Mouse (Mus musculus) kidney, embryonic 16.5 days (tissue): ENCODE measurements at regions not wholly inside any gene's neighbourhood (a gene's known extent, or its start where the extent isn't known, plus 50 kb on each side); places are given as distances from the start of the nearest gene placed in this dataset.

Experiments used
- ATAC-seq: fragments of 200-750 bp; cut with Nextera tagmentation; 2 replicates; pipeline ENCODE4 v1.8.0; 2017; ENCODE audit warnings: moderate TSS enrichment; ENCODE audit not compliant: low FRiP score, low TSS enrichment
- H3K27ac ChIP-seq: fragments of 300-500 bp; sonication (generic); 2 replicates; pipeline ENCODE4 v1.5.1; 2014; ENCODE audit warnings: low read length
- H3K27me3 ChIP-seq: fragments of 300-500 bp; sonication (generic); 2 replicates; pipeline ENCODE4 v1.6.1; 2014; ENCODE audit warnings: low read length, control low read depth, mixed read lengths; ENCODE audit not compliant: insufficient read depth
- H3K36me3 ChIP-seq: fragments of 300-500 bp; sonication (generic); 2 replicates; pipeline ENCODE4 v1.6.1; 2014; ENCODE audit warnings: low read length, control low read depth, mixed read lengths; ENCODE audit not compliant: insufficient read depth
- H3K4me1 ChIP-seq: fragments of 300-500 bp; sonication (generic); 2 replicates; pipeline ENCODE4 v1.6.1; 2014; ENCODE audit warnings: low read length, control low read depth, mixed read lengths; ENCODE audit not compliant: insufficient read depth
- H3K4me2 ChIP-seq: fragments of 300-500 bp; sonication (generic); replicated peaks from 2 replicates; pipeline ENCODE4 v1.6.1; 2014; ENCODE audit warnings: low read depth, low read length
- H3K4me3 ChIP-seq: fragments of 300-500 bp; sonication (generic); 2 replicates; pipeline ENCODE4 v1.5.1; 2014; ENCODE audit warnings: mild to moderate bottlenecking, low read length
- H3K9ac ChIP-seq: fragments of 300-500 bp; sonication (generic); replicated peaks from 2 replicates; pipeline ENCODE4 v1.6.1; 2014; ENCODE audit warnings: low read length
- H3K9me3 ChIP-seq: fragments of 300-500 bp; sonication (generic); 2 replicates; pipeline ENCODE4 v1.6.1; 2016; ENCODE audit warnings: low read length, control low read depth
- WGBS: fragments of 180-500 bp; shearing (Covaris S2); extraction: QIAGEN DNeasy Blood & Tissue Kit; methylation state at CpG from one replicate; pipeline ENCODE4 v1.1.7; 2014; 5-methylcytosine and 5-hydroxymethylcytosine counted together

DNA sequence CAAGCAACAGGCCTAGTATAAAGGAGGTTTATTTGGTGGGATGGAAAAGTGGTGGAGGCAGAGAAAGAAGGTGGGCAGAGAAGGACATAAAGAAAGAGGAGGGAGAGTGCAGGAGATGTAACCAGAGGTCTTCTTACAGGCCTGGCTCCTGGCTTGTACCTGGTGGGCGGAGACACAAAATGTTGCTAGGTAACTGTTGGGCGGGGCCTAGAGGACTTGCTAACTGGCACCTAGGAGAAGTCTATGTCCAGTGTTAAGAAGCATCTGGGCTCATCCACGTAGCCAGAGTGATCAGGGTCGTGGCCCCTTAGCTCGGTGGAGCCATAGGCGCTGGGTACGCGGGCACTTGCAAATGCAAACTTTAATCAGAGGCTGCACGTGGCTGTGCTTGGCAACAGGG, 52.0 kb upstream of the Lrp8 start:
- H3K4me1 ChIP-seq = no peaks in the 10 kb centered on the region
- no peak overlapping the region for H3K9ac ChIP-seq
- H3K4me2 ChIP-seq = no peak overlapping the region
- no peak for ATAC-seq
- no peak overlapping the region for H3K27ac ChIP-seq
- no peaks in the 10 kb centered on the region for H3K36me3 ChIP-seq
- H3K27me3 ChIP-seq = no peaks in the 10 kb centered on the region
- H3K9me3 ChIP-seq = no peaks in the 10 kb centered on the region
- no peak overlapping the region for H3K4me3 ChIP-seq
- 54% methylated on average over 9 of the region's 9 CpGs for WGBS
